Mouse (Mus musculus) midbrain, embryonic 13.5 days (tissue): Measurements from ENCODE around the gene Scn5a. TPM values are rescaled to one million over a fixed set of nuclear protein-coding genes. Genes with fewer than 3 reads are reported as not detected.
A peak's percentile ranks its signal among the peaks of the same experiment; 100 is the strongest.

Experiments
- ATAC-seq: fragments of 200-750 bp; cut with Nextera tagmentation; 2 replicates; pipeline ENCODE4 v1.8.0; 2017; ENCODE audit warnings: mild to moderate bottlenecking, moderate TSS enrichment, moderate library complexity
- H3K27ac ChIP-seq: fragments of 300-500 bp; sonication (generic); 2 replicates; pipeline ENCODE4 v1.5.1; 2015; ENCODE audit warnings: inconsistent platforms, mild to moderate bottlenecking, moderate library complexity
- H3K27me3 ChIP-seq: fragments of 300-500 bp; sonication (generic); 2 replicates; pipeline ENCODE4 v1.6.1; 2015; ENCODE audit warnings: mild to moderate bottlenecking, inconsistent platforms
- H3K36me3 ChIP-seq: fragments of 300-500 bp; sonication (generic); 2 replicates; pipeline ENCODE4 v1.6.1; 2015; ENCODE audit warnings: mild to moderate bottlenecking, inconsistent platforms
- H3K4me1 ChIP-seq: fragments of 300-500 bp; sonication (generic); replicated peaks from 2 replicates; pipeline ENCODE4 v1.6.1; 2015; ENCODE audit warnings: inconsistent platforms
- H3K4me2 ChIP-seq: fragments of 300-500 bp; sonication (generic); replicated peaks from 2 replicates; pipeline ENCODE4 v1.6.1; 2015; ENCODE audit warnings: moderate library complexity, mild to moderate bottlenecking, inconsistent platforms
- H3K4me3 ChIP-seq: fragments of 300-500 bp; sonication (generic); replicated peaks from 2 replicates; pipeline ENCODE4 v1.5.1; 2015; ENCODE audit warnings: mild to moderate bottlenecking, inconsistent platforms
- H3K9ac ChIP-seq: fragments of 300-500 bp; sonication (generic); replicated peaks from 2 replicates; pipeline ENCODE4 v1.6.1; 2015; ENCODE audit warnings: mild to moderate bottlenecking, inconsistent platforms
- H3K9me3 ChIP-seq: fragments of 300-500 bp; sonication (generic); 2 replicates; pipeline ENCODE4 v1.6.1; 2016; ENCODE audit warnings: mild to moderate bottlenecking, inconsistent platforms
- WGBS: fragments of 180-500 bp; shearing (Covaris S2); methylation state at CpG from one replicate; pipeline ENCODE4 v1.1.7; 2015; 5-methylcytosine and 5-hydroxymethylcytosine counted together
- polyA plus RNA-seq: library from polyadenylated mRNA; unstranded; fragments of >200 nt; fragmentation: Nextera tagmentation; extraction: Ambion mirVana; gene quantifications from 2 replicates; pipeline ENCODE4 v1.2.1, GENCODE M21; 2015

Gene Scn5a
- polyA plus RNA-seq, 1 experiment from 2014 or later = 0.20 TPM

DNA sequence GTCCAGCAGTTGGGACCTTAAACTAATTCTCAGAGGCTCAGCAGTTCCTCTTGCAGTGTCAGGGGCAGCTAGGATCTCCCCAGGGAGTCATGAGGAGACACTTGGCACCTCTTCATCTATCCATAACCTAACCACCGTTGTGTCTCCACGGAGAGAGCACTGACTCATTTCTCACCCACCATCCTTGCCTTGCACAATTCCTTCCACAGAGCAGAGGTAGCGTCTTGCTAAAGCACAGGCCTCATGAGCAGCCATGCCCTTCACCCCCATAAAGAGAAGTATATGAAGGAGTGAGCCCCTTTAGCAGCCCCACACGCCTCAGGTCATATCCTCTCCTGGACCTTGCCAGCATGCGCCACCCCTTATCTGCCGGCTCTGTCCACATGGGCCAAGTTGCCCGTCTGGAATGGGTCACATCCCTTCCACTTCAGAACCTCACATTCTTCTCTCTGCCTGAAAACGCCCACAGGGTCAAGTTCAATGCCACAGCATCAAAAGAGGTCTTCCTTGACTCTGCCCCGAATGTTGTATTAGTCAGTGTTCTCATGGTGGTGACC lies 105.1 kb downstream of the Scn5a start:
- no peaks in the 10 kb centered on the region for H3K27me3 ChIP-seq
- H3K4me3 ChIP-seq = no peak overlapping the region
- 88% methylated on average over 9 of the region's 9 CpGs for WGBS
- H3K9ac ChIP-seq = no peak overlapping the region
- ATAC-seq = no peak
- no peak overlapping the region for H3K27ac ChIP-seq
- no peaks in the 10 kb centered on the region for H3K9me3 ChIP-seq
- 0 out of 2 replicates have a peak, but pooled peaks cover 2% of the 10 kb centered on the region for H3K36me3 ChIP-seq
- no peaks in the 10 kb centered on the region for H3K4me1 ChIP-seq
- no peak overlapping the region for H3K4me2 ChIP-seq

DNA sequence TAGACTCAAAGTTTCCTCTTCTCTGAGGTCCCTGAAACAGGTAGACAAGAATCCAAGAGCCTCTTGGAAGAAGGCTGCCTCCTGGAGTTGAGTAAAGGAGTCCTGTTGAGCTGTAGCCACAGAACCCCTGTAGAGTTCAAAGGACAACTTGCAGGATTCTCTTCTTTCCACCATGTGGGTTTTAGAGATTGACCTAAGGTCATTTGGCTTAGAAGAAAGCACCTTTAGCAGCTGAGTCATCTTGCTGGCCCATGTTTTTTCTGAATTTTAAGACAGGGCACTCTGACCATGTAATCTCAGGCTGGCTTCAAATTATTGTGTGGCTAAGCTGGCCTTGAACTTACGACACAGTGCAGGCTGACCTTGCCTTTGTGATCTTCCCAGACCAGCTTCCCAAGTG lies 105.8 kb downstream of the Scn5a start:
- Histone ChIP-seq H3K9ac (no peak overlapping the region), H3K4me1 (no peaks in the 10 kb centered on the region), H3K9me3 (no peaks in the 10 kb centered on the region), H3K27ac (no peak overlapping the region), H3K36me3 (peaks cover 7% of the 10 kb centered on the region; the same call in 1 of the 2 replicates), H3K4me2 (no peak overlapping the region), H3K4me3 (no peak overlapping the region), H3K27me3 (no peaks in the 10 kb centered on the region)
- WGBS = 92% methylated on average over 1 of the region's 1 CpGs
- no peak for ATAC-seq

DNA sequence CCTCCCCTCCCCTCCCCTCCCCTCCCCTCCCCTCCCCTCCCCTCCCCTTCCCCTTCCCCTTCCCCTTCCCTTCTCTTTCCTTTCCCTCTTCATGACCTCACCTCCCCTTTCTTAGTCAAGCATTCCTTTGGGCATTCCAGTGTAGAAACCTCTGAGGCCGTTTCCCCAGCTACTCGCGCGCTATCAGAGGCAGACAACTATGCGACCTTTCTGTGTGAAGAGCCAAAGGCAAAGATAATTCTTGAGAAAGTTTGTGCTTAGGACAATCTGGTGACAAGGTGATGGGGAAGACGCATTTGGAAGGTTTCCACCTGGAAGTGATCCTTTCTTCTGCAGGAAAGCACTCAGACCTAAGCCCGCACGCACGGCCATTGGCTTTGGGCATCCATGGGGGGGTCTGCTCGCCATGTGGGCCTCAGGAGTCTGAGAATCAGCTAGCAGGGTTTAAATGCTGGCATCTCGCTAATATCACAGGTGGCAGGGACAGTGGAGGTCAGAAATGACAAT lies 106.4 kb downstream of the Scn5a start:
- Histone ChIP-seq H3K9me3 (no peaks in the 10 kb centered on the region), H3K4me3 (no peak overlapping the region), H3K27ac (no peak overlapping the region), H3K4me2 (no peak overlapping the region), H3K9ac (no peak overlapping the region), H3K36me3 (peaks cover 13% of the 10 kb centered on the region), H3K4me1 (no peaks in the 10 kb centered on the region), H3K27me3 (no peaks in the 10 kb centered on the region)
- no peak for ATAC-seq
- WGBS = 84% methylated on average over 11 of the region's 11 CpGs

DNA sequence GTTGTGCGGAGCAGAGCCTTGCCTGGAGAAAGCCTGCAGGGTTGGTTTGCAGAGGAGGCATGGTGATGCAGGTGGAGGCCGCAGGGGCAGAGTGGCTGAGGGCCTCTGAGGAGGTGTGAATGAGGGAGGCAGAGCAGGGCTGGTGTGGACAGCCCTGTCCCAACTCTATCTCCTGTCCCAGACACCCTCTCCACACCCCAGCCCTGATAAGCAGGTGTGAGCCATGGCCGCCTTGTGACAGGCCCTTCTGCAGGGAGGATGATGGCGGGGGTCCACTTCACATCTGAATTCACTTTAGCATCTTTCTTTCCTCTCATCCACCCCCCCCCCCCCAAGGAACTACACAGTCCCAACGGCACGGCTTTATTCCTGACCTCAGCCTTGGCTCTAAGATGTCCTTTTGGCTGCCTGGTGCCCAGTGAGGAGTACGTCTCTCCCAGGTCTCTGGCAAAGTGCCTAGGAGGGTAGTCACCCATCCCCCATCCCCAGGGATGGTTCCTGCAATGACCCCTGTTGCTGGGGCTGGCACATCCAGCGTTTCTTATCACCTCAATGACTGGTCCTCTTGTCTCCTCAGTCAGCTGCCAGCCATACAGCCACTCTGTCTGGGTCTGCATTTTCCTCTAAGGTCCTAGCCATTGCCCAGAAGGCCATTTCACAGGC lies 109.0 kb downstream of the Scn5a start:
- Histone ChIP-seq H3K27me3 (no peaks in the 10 kb centered on the region), H3K36me3 (peaks cover 36% of the 10 kb centered on the region), H3K4me1 (no peaks in the 10 kb centered on the region), H3K4me3 (no peak overlapping the region), H3K4me2 (no peak overlapping the region), H3K9ac (no peak overlapping the region), H3K27ac (no peak overlapping the region), H3K9me3 (no peaks in the 10 kb centered on the region)
- WGBS = 89% methylated on average over 8 of the region's 8 CpGs
- no peak for ATAC-seq

DNA sequence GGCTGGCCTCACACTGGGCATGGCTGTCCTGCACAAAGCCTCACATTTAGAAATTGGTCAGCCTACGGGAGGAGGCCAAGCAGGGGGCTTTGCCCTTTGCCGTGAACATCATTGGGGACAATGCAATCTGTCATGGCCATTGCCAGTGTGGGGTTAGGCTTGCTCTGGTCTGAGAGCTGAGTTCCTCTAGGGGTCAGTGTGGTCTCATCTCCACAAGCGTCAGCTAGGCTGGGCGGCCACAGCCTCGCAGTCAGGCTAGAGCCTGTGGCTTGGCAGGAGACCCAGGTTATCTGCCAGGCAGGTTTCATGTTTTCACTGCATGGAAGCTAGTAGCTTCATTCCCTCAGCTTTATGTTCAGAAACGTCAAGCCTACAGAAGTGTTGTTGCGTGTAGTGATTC lies 113.2 kb downstream of the Scn5a start:
- H3K4me1 ChIP-seq = no peaks in the 10 kb centered on the region
- 54% methylated on average over 7 of the region's 7 CpGs for WGBS
- H3K27ac ChIP-seq = no peak overlapping the region
- H3K27me3 ChIP-seq = no peaks in the 10 kb centered on the region
- no peak overlapping the region for H3K4me2 ChIP-seq
- H3K4me3 ChIP-seq = no peak overlapping the region
- no peaks in the 10 kb centered on the region for H3K9me3 ChIP-seq
- H3K36me3 ChIP-seq = peaks cover 76% of the 10 kb centered on the region
- H3K9ac ChIP-seq = no peak overlapping the region
- ATAC-seq = peak; percentile 24; the same call in 1 of the 2 replicates

DNA sequence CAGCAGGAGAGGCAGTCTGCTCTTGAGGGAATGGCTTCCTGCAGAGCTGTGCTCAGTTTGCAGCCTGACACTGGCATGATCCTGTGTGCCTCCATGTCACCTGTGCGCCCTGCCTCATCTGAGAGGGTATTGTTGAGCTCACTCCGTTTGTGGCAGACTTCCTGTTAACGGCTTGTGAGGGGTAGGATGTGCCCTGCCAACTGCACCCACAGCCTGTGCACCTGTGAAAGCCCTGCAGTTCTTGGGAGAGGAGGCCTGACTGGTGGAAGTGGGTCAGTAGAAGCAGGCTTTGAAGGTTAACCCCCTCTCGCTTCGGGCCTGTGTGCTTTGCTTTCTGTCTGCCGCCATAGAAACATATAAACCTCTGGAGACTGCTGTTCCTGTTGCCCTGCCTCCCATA lies 113.8 kb downstream of the Scn5a start:
- Histone ChIP-seq H3K9ac (no peak overlapping the region), H3K4me1 (no peaks in the 10 kb centered on the region), H3K9me3 (no peaks in the 10 kb centered on the region), H3K27ac (no peak overlapping the region), H3K4me3 (no peak overlapping the region), H3K4me2 (no peak overlapping the region), H3K36me3 (peaks cover 76% of the 10 kb centered on the region), H3K27me3 (no peaks in the 10 kb centered on the region)
- no peak for ATAC-seq
- 81% methylated on average over 6 of the region's 6 CpGs for WGBS

DNA sequence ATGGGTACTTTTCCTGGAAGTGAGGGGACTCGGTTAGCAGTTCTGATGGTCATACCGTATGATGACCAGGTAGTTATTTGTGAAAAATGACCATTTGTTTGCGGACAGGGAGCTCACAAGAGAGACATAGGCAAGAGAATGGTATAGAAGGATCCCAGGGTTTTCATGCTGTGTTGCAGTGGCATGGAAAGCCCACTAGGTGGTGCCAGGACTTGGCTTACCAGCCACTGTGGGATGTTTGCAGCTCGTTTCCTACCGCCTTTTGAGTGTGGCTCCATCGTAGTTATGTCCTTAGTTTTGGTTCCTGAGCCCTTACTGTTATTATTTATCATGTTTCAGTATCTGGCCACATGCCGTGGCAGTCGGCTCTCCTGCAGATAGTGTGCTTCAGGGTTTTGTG lies 118.4 kb downstream of the Scn5a start:
- peaks cover 69% of the 10 kb centered on the region for H3K36me3 ChIP-seq
- peak; percentile 77 for ATAC-seq

DNA sequence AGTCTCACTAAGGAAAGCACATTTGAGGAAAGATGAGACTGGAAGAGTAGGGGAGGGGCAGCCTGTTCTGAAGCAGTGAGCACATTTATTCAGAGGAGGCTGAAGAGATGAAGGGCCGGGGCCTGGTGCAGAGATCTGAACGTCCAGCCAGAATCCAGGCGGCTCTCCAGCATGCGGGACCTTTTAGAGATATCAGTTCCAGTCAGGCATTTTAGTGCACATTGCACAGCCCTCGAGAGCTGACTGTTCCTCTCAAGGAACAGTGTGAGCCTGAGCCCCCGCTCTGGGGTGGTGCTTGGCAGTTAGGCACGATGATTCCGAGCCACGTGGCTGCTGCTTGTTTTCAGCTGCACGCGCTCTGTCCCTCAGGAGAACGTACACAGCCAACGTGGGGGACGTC lies 121.7 kb downstream of the Scn5a start:
- WGBS = 90% methylated on average over 14 of the region's 14 CpGs
- no peak overlapping the region for H3K4me2 ChIP-seq
- no peaks in the 10 kb centered on the region for H3K9me3 ChIP-seq
- no peak overlapping the region for H3K27ac ChIP-seq
- H3K27me3 ChIP-seq = no peaks in the 10 kb centered on the region
- ATAC-seq = no peak
- no peak overlapping the region for H3K9ac ChIP-seq
- no peaks in the 10 kb centered on the region for H3K4me1 ChIP-seq
- peaks cover 59% of the 10 kb centered on the region for H3K36me3 ChIP-seq
- H3K4me3 ChIP-seq = no peak overlapping the region

More for the DNA sequence above, 118.4 kb downstream of the Scn5a start:
- no peaks in the 10 kb centered on the region for H3K4me1 ChIP-seq
- H3K4me3 ChIP-seq = no peak overlapping the region
- H3K9me3 ChIP-seq = no peaks in the 10 kb centered on the region
- no peak overlapping the region for H3K27ac ChIP-seq
- no peak overlapping the region for H3K4me2 ChIP-seq
- no peaks in the 10 kb centered on the region for H3K27me3 ChIP-seq
- no peak overlapping the region for H3K9ac ChIP-seq
- 53% methylated on average over 8 of the region's 8 CpGs for WGBS

DNA sequence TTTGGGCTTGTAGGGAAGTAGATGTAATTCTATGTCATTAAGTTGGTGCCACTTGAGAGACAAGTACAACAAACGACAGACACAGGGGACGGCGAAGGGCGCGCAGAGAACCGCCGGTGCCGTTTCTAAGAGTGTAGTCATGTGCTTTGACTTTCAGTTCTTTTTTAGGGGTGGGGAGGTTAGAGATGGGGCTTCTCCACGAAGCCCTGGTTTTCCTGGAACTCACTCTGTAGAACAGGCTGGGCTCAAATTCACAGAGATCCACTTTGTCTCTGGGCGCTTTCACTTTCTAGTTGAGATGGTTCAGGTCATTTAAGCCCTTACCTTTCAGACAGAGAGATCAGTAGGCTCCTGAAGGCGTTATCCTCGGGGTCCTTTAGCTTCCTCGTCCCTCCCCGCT lies 122.8 kb downstream of the Scn5a start:
- Histone ChIP-seq H3K27ac (no peak overlapping the region), H3K4me1 (no peaks in the 10 kb centered on the region), H3K4me2 (no peak overlapping the region), H3K36me3 (peaks cover 60% of the 10 kb centered on the region), H3K9me3 (no peaks in the 10 kb centered on the region), H3K9ac (no peak overlapping the region), H3K4me3 (no peak overlapping the region), H3K27me3 (no peaks in the 10 kb centered on the region)
- WGBS = 90% methylated on average over 14 of the region's 14 CpGs
- ATAC-seq = no peak

DNA sequence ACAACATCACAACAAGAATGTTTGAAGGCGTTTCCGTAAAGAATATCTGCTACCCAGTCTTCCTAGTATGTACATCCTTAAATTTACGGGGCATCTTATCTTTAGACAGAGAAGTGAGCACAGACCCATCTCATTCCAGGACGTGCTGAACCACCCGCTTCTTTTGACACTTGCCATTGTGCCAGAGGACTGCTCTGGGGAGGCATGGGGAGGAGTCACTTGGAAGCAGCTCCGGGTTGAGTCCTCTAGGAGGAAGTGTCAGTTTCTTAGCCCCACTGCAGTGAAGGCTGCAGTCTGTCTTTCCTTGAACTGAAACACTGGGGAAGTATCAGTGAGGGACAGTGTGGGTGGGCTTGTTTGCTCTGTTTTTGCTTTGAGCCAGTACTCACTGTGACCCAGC lies 133.1 kb downstream of the Scn5a start:
- H3K9me3 ChIP-seq = no peaks in the 10 kb centered on the region
- peaks cover 44% of the 10 kb centered on the region for H3K36me3 ChIP-seq
- peak overlapping the region; percentile 90 for H3K4me2 ChIP-seq
- H3K4me3 ChIP-seq = peak overlapping the region; percentile 72
- WGBS = 41% methylated on average over 6 of the region's 6 CpGs
- H3K27ac ChIP-seq = no peak overlapping the region
- peaks cover 14% of the 10 kb centered on the region for H3K4me1 ChIP-seq
- H3K27me3 ChIP-seq = no peaks in the 10 kb centered on the region
- peak overlapping the region; percentile 86 for H3K9ac ChIP-seq
- ATAC-seq = no peak

DNA sequence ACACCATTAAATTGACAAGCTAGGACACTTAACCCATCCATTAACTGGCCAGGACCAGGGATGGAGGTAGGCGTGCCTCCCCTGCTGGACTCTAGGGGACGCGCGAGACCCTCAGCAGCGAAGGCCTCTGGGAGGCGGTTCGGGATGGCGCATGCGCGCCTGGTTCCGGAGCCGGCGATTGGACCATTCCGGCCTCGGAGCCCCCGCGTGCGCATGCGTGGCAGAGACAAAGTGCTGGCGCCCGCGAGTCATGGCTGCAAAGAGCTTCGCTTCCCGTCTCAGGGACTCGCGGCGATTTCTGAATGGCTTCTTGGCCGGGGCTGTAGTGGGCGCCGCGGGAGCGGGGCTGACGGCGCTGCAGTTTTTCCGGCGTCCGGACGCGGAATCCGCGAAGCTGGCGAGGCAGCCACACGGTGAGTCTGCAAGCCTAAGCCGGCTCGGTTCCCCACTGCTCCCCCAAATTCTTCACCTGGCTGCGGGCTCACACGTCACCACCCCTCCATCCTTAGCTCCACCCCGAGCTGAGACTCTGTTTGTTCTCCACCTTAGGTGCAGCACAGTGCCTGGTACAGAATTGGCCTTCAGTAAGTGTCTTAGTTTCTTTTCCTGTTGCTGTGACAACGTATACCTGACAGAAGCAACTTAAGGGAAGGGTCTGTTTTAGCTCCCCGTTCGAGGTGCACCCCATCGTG lies 133.9 kb downstream of the Scn5a start, which contains the start of gene Exog:
TSS of gene Exog (plus strand) at position 206 of the 692 bp plus-strand sequence.
- Histone ChIP-seq H3K36me3 (peaks cover 40% of the 10 kb centered on the region), H3K4me3 (peak within 1 kb of the TSS; percentile 72), H3K9me3 (no peaks in the 10 kb centered on the region), H3K27me3 (no peaks in the 10 kb centered on the region), H3K4me1 (peaks cover 14% of the 10 kb centered on the region), H3K27ac (peak within 1 kb of the TSS; percentile 85), H3K9ac (peak within 1 kb of the TSS; percentile 86), H3K4me2 (peak within 1 kb of the TSS; percentile 90)
- ATAC-seq = peak; percentile 96
- WGBS = 1% methylated on average over 52 of the region's 52 CpGs

DNA sequence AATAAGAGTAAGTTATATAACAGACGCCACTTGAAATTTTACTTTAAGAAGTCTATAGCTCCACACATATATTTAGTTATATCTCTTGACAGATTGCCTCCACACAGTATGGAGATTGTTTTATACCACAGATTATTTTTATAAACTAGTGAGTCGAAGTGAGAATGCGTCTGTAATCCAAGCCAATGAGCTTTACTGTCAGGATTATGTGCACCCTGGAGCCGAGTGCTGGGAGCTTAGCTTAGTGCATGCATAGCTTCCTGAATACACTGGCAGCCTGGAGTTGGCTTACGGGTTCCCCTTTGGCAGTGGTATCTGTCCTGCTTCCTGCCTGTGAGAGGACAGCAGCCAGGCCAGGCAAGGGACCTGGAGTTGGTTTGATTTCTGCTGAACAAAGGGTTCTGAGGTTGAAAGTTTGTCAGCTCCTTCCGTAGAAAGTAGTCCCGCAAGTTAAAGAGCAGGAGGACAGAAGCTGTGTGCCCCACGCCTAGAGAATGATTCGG lies 140.3 kb downstream of the Scn5a start:
- Histone ChIP-seq H3K9me3 (no peaks in the 10 kb centered on the region), H3K4me1 (no peaks in the 10 kb centered on the region), H3K36me3 (peaks cover 65% of the 10 kb centered on the region), H3K9ac (no peak overlapping the region), H3K27me3 (no peaks in the 10 kb centered on the region), H3K4me2 (no peak overlapping the region), H3K4me3 (no peak overlapping the region), H3K27ac (no peak overlapping the region)
- no peak for ATAC-seq
- WGBS = 94% methylated on average over 9 of the region's 9 CpGs
